Mouse (Mus musculus): Measurements from ENCODE around the gene Ap1m1. TPM values are rescaled to one million over a fixed set of nuclear protein-coding genes. Genes with fewer than 3 reads are reported as not detected.
A peak's percentile ranks its signal among the peaks of the same experiment; 100 is the strongest.

Gene Ap1m1
- total RNA-seq (2021): 10 to 100 TPM; 28.7 to 35.9 TPM
- long read RNA-seq, experiment 1, transcript Ap1m1-201 (12 exons, 2,084 nt): major isoform, 54 of 68 reads
- long read RNA-seq, experiment 1, partial matches to known transcripts: 5 of 68 reads
- long read RNA-seq, experiment 1, other reads (novel, unspliced or antisense): 9 of 68 reads
- long read RNA-seq, experiment 2, transcript Ap1m1-201 (12 exons, 2,084 nt): major isoform, 49 of 57 reads
- long read RNA-seq, experiment 2, partial matches to known transcripts: 2 of 57 reads
- long read RNA-seq, experiment 2, other reads (novel, unspliced or antisense): 6 of 57 reads

DNA sequence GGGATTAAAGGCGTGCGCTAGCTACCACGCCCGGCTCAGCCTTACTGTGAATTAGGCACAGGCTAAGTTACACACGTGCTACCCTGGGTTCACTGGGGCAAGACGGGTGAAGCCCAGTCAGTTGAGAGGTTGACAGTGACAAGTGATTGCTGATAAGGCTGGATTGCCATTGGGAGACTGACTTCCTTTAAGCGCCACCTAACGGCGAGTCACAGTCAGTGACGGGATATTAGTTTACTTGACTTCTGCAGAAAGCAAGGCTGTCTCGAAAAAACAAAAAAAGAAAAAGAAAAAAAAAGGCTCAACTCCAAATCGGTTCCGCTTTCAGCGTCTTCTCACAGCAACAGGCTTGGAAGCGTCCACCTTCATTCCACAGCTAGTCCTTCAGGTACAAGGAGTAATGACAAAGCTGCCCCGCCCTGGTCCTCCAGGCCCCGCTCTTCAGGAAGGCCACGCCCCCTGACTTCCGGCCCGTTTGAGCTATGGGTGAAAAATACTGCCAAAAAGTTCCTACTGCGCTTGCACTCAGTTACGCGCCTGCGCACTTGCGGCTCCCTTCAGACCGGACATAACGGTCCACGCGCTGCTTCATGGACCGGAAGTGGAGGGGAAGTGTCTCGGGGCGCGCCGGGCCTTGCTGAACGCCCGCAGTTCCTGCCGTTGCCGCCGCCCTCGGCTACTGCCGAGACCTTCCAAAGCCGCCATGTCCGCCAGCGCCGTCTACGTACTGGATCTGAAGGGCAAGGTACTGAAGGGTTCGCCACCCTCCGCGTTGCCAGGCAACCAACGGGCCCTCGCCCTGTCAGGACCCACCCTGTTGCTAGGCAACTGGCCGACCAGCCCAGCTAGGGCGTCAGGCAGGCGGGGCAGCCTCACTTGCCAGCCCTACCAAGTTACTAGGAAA is at the start of gene Ap1m1:
Ap1m1 (plus strand) TSS at position 520 of the 904 bp plus-strand sequence.
- peak; percentile 97 for DNase-seq

DNA sequence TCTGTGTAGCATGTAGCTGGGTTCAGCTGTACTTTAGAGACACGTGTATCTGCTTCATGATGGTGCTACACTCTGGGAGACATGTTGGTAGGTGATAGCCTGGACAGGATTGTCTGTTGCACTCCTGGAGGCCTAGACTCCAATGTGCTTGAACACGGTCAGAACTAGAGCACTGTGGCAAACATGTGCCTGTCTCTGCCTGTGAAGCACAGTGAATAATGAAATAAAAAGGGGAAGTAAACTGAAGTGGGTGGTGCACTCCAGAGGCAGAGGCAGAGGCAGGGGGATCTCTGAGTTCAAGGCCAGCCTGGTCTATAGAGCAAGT is 49.6 kb upstream of the Ap1m1 start:
- DNase-seq: no peak

DNA sequence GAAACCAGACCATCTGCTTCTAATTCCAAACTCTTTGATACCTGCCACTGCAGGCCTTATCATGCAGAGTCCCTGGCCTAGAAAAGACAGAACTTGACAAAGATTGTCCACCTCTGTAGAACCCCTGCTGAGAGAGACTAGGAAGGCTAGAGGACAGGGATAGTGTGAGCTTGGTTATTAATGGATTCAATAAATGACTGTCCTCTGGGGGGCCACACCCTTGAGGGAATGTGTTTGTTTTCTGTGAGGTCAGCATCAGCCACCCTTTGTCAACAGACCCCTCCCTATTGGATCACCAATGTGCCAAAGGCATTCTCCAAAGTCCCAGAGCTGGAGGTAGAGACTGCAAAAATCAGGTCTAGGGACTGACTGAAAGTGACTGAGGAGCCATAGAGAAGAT is 47.8 kb upstream of the Ap1m1 start:
- DNase-seq: no peak

DNA sequence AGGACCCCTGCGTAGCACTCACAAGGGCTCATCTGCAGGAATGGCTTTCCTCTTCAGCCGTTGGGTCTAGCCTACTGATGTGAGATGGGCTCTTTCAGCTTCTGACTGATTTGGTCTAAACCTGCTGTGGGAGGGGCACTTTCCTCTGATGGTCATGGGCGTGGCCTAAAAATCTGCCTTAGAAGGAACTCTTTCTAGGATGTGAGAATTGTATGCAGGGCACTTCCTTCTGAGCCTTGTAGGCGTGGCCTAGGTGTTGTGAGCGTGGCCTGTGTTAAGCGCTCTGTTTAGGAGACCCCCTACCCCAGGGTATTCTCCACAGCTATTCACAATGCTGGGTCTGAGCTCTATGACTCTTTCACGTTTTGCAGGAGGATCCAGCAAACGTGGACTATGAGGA is 41.8 kb upstream of the Ap1m1 start:
- no peak for DNase-seq

DNA sequence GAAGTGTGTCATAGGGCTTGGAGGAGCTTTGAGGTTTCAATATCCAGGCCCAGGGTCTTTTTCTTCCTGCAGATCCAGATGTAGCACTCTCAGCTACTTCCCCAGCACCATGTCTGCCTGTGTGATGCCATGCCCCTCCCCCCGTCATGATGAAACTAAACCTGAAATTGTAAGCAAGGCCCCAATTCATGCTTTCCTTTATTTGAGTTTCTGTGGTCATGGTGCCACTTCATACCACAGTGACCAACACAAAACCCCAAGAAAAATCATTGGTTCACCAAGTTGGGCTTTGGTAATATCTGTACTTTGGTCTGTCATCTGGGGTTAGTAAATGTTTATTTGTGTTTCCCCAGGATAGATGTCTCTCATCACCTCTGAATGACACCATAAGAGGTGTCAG is 31.2 kb upstream of the Ap1m1 start:
- no peak for DNase-seq

DNA sequence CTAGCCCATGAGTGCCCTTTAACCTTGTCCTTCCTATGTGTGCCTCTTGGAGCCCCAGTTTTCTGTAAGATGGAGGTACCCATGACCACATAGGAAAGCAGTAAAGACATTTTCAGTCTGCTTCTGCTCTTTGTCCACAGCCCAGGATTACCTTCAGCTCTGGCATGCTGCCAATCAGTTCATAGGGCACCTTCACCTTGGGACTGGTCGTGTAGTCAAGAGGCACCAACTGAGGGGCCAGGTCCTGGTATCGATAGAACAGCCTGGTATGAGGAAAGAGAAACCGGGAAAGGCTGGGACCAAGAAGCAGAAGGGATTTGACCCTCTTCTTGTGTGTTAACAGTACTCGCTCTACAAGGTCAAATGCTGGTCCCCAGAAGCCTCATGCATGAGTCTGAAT is 29.6 kb upstream of the Ap1m1 start:
- DNase-seq: no peak

DNA sequence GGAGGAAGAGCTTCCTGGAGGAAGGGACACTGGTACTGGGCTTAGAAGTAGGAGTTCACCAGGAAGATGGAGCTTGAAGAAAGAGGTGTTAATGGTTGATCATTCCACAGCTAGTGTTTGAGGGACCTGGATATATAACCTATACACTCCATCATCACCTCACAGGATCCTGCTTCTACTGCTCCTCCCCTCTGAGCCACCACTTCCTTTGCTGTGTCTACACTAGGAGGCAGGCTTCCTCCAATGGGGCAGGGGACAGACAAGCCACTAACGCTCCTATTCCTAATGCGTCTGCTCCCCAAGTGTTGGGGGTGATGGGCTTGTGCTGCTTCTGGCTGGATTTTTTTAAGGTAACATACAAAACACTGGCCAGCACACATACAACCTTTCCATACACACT is 29.1 kb upstream of the Ap1m1 start:
- no peak for DNase-seq

DNA sequence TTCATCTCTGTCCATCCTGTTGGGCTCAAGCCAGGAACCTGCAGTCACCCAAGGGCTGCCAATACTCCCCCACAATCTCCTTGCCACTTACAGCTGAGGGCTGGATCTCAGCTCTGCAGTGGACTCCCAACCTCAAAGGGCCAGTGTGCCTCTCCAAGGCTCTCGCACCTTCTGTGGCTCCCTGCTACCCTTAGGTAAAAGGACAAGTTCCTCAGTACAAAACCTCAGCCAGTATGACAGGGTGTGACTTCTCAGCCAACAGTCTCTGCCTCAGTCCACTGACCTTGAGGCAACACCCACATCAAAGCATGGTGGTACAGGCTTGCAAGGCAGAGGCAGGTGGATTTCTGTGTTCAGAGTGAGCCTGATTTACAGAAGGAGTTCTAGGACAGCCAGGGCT is 28.0 kb upstream of the Ap1m1 start:
- no peak for DNase-seq

DNA sequence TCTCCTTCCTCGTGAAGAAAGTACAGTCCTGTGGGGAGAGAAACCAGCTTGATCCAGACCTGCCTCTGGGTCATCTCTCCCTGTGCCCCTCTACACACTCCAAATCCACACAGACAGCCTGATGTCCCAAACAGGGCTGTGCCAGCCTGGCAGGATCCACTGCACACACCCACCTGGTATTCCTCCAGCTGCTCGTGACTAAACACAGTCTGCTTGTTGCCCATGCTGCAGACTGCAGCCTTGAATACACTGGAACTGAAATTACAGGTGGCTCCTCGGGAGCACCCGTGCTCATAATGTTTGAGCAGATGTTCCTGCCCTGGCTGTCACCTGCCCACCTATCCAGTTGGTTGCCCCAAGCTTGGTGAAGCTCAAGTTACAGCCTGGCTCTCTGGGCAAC is 27.1 kb upstream of the Ap1m1 start, which contains the start of gene Cib3:
Cib3 (minus strand) TSS at position 87 of the 400 bp plus-strand sequence.
- no peak for DNase-seq

DNA sequence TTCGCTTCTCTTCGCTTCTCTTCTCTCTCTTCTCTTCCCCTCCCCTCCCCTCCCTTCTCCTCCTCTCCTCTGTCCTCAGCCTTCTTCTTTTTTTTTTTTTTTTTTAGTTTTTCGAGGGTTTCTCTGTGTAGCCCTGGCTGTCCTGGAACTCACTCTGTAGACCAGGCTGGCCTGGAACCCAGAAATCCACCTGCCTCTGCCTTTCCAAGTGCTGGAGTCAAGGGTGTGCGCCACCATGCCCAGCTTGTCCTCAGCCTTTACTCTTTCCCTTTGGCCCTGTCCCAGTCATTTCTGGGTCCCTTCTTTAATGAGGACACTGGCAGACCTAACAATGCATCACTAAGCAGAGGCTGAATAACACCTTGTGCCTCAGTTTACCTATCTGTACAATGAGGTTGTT is 26.3 kb upstream of the Ap1m1 start, which contains the start of gene Gm11034:
Gm11034 (minus strand) TSS at position 101 of the 400 bp plus-strand sequence.
- DNase-seq: no peak

DNA sequence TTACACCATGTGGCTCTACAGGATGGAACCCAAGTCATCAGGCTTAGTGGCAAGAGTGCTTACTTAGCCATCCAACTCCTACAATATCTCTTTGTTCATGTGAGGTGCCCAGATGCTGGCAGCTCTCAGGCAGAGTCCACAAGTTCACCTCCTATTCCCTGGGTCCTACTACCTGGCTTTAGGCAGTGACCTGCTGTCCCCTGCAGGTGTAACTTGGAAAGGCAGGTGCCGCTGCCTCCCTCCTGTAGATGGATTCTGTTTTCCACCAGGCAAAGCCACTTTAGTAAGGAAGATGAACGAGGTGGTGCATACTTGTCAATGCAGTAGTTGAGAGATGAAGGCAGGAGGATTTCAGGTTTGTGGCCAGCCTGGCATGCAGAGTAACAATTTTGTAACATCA is 24.8 kb upstream of the Ap1m1 start:
- no peak for DNase-seq

DNA sequence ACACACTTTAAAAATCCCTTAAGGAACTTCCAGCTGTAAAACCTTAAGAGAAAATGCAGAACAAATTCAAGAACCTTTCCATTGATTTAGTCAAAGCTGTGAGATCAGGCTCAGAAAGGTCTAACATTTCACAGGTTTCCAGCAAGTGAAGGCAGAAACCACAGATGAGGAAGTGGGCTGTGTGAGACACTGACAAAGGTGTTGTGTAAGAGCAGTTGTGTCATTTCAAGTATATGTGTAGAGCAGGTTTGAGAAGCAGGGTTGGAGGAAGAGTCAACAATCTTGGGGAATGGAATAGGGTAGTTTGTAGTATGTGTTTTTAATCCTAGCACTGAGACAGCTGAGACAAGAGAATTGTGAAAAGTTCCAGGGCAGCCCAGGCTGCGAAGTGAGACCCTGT is 23.9 kb upstream of the Ap1m1 start:
- DNase-seq: no peak

DNA sequence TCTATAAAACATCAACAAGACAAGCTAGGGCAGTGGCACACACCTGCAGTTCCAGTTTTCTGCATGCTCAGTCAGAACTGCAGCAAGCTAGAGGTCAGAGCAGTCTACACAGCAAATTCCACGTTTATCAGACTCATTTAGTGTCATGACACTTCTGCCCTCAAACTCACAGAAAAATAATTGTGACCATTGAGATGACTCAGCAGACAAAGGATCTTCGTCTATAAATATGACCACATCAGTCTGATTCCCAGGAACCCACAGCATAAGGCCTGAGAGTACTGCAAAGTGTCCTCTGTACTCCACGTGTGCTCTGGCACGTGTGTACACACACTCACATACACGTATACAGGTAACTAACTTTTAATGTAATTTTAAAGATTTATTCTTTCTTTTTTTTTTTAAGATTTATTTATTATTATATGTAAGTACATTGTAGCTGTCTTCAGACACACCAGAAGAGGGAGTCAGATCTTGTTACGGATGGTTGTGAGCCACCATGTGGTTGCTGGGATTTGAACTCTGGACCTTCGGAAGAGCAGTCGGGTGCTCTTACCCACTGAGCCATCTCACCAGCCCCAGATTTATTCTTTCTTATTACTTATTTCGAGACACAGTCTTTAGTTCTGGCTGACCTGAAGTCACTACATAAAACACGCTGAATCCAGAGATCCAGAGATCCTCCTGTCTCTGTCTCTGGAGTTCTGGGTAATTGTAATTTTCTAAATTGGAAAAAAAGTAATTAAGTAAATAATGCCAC is 20.9 kb upstream of the Ap1m1 start:
- no peak for DNase-seq

DNA sequence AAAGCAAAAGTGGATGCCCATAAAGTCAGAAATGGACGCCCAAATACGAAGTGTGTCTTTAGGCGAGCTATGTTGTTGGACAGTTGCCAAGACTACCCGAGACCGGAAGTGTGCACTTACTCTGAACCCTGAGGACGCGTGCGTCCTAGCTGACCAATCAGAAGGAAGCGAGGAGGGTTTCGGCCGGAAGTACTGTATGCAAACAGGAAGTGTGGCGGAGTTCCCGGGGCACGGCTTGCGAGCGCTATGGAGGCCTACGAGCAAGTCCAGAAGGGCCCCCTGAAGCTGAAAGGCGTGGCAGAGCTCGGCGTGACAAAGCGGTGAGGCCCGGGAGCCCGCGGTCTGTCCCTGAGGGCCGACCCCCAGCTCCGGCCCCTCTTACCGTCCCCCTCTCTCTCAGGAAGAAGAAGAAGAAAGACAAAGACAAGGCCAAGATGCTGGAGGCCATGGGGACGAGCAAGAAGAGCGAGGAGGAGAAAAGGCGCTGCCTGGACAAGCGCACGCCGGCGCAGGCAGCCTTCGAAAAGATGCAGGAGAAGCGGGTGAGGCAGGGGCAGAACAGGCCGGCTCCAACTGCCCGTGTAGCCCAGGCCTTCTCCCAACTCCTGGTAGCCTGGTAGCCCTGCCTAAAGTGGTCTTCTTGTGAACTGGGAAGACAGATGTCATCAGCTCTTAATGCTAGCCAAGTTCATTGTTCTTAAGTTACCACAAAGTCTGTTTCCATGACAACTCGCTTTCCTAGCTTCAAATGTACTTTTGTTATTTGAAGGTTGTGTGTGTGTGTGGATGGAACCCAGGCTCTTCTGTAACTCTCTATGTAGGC is 20.1 kb upstream of the Ap1m1 start, which contains the start of gene Fam32a:
Fam32a (plus strand) TSS at position 190 of the 823 bp plus-strand sequence.
- peak; percentile 81 for DNase-seq

DNA sequence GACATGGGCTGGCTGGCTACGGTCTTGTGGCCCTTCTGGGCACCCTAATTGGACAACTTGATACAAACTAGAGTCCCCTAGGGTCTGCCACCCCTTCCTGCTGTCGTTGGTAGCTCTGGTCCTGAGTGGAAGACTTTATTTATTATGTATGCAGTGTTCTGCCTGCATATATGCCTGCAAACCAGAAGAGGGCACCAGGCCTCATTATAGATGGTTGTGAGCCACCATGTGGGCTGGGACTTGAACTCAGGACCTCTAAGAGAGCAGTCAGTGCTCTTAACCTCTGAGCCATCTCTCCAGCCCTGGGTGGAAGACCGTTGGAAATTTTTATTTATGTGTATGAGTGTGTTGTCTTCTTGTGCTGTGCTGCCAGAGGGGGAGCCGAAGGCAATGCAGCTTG is 19.1 kb upstream of the Ap1m1 start:
- DNase-seq: no peak

DNA sequence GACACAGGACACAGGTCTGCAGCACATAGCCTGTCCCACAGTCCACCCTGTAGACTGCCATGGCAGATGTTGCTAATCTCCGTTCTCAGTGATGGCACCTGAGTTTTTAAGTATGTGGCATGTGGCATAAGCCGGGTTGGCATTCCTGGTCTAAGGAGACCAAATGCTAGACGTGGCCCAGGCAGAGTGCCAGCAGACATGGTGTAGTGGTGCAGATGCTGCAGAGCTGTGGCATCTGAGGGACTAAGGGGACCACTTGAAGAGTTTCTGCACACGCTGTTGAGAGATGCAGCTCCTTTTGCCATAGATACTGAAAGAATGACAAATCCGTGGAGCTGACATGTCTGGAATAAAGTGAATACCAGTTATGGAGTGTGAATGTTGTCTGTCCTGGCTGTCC is 17.2 kb upstream of the Ap1m1 start:
- no peak for DNase-seq

DNA sequence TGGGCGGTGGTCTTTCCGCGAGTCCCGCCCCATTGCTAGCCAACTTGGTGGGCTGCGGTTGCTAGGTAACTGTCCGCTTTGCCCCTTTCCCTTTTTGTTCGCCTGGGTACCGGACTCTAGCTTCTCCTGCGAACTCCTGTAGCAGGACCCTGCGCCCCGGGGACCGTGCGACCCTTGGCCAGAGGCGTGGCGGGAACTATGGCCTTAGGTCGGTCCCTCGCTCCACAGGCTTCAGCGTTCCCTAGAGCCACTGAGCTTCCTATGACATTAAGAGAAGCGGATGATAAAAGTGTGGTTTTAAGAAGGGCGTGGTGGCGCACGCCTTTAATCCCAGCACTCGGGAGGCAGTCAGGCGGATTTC is 565 bp downstream of the Ap1m1 start:
- DNase-seq: no peak

DNA sequence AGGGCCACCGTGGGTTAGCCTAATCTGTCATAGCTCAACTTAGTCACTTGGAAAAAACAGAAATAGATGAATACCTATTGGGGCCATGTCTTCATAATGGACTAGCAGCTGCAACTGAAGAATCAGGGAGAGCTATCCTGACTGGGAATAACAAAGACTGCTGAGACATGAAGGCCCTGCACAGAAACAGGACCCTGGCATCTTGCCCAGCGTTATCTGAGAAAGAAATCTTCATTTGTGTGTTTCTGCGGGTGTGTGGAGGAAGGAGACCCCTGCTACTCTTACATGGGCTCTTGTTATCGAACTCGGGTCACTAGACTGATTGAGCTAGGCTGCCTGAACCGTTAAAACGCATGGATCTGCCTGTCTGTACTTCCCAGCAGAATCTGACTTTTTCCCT is 1.1 kb downstream of the Ap1m1 start:
- no peak for DNase-seq

DNA sequence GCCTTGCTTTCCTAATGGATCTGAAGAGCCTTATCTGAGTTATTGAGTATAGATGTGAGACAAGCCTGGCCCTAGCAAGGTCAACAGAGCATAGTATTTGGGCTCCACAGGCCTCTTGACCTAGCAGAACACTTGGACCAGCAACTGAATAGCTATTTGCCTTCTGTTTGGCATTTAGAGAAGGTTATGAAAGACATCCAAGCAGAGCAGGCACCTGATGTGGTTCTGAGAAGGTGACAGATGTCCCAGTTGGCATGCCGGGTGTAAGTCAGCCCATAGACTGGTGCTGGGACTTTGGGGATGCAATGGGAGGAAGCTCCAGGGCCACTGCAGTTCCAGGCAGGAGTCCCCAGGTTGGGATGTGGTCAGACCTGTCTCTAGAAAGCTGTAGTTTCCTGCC is 2.4 kb downstream of the Ap1m1 start:
- DNase-seq: no peak

DNA sequence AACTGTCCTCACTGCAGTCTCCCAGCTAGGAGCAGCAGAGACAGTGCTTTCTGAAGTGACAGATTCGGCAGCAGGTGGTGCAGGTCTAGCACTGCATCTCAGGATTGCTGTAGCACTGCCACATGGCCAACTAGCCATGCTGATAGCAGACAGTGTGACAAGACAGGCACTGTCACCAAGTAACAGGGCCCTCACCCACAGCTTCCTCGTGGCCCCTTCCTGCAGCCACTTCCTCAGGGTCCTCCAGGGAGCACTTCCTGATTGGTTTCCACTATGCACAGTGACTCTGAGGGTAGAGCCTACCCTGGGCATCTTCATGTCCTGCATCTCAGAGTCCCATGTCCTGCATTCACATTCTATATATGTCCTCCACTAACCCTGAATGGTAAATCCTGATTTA is 4.8 kb downstream of the Ap1m1 start:
- no peak for DNase-seq

DNA sequence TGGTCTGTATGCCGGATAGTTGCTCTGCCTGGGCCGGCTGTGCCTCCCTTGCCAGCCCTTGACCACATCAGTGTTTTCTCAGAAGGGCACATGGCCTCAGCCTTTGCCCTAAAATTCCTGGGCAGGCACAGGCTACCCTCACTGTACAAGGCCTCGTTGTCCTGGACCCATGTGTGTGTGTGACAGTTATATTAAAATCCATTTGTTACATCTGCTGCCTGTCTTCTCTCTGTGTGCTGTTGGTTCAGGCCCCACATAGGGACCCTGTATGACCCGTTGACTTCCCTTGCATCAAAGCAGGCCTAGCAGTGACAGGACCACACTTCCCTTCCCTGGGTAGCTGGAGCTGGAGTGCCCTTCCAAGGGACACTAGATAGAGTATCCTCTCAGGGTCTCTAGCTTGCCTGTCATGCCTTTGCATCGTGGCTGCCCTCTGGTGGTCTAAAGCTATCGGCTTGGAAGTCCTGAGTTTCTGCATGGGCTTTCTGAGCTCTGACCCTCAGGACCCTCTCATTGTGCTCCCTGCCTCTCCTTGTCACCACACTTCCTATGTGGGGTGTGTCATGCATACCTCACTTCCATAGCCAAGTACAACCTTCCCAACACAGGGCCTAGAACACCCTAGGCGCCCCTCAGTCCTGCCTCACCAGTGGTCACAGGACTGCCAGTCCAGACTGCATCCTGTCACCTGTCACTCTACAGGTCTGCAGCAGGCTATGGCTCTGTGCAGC is 17.5 kb downstream of the Ap1m1 start:
- DNase-seq: peak; percentile 32
